Mouse (Mus musculus) urinary bladder, postnatal 14 days (tissue): Measurements from ENCODE around the gene Cmtr1.

ENCODE experiments used
- DNase-seq: peaks from one replicate; pipeline ENCODE4 v3.0.0; 2021; ENCODE audit warnings: low spot score

Cmtr1 gene

GRCm38 (mm10) chr17:29736448-29737014 lies 76.1 kb downstream of the Cmtr1 start:
- no peak for DNase-seq

GRCm38 (mm10) chr17:29737849-29738804 lies 77.7 kb downstream of the Cmtr1 start:
- no peak for DNase-seq

- no peak for DNase-seq
Observed at GRCm38 (mm10) chr17:29747466-29747865, 87.1 kb downstream of the Cmtr1 start.

GRCm38 (mm10) chr17:29754510-29754909 lies 94.1 kb downstream of the Cmtr1 start:
- no peak for DNase-seq
